Mouse (Mus musculus) neutrophil, adult 59 days (primary cell): ENCODE results near the gene Kcnma1. TPM values are rescaled to one million over a fixed set of nuclear protein-coding genes. Genes with fewer than 3 reads are reported as not detected.

Experiments
- total RNA-seq, 2 experiments: library from RNA; stranded (reverse); gene quantifications; 1 replicate in 1 of 2; 2 replicates in 1 of 2; pipeline ENCODE4 v1.2.4; 2023

The Kcnma1 gene
- total RNA-seq: not detected

DNA sequence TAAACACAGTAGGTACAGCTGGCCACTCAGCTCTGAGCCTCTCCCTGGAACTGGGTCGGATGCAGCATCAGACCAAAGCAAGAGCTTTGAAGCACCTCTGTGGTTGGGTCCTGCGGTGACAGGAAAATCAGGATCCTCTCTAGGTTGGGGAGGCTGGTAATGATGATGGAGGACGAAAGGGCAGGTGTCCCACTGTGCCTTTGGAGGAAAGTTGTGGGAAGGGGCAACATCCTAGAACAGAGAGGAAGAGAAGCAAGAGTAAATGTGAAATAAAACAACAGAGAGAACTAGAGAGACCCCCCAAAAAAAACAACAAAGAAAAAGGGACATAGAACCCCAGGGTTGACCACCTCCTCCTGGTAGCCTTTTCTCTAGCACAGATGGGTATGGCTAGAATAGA lies at the start of gene Kcnma1:
TSS of gene Kcnma1 (minus strand) at position 101 of the 400 bp plus-strand sequence.

Other genes starting within 250 kb of the Kcnma1 start
- gene Dlg5, start 231.4 kb upstream of the Kcnma1 start, total RNA-seq: under 1 TPM; 0.09 to 0.11 TPM